Mouse (Mus musculus) kidney, embryonic 14.5 days (tissue): ENCODE results near the gene Rbm7. TPM values are rescaled to one million over a fixed set of nuclear protein-coding genes. Genes with fewer than 3 reads are reported as not detected.

Experiments used
- ATAC-seq: fragments of 200-750 bp; cut with Nextera tagmentation; 2 replicates; pipeline ENCODE4 v1.8.0; 2017; ENCODE audit warnings: moderate number of reproducible peaks, mild to moderate bottlenecking, moderate TSS enrichment, moderate library complexity; ENCODE audit not compliant: low FRiP score, low TSS enrichment
- H3K27ac ChIP-seq: fragments of 300-500 bp; sonication (generic); 2 replicates; pipeline ENCODE4 v1.5.1; 2014; ENCODE audit warnings: low read depth, mild to moderate bottlenecking, low read length, moderate library complexity, mixed read lengths
- H3K27me3 ChIP-seq: fragments of 300-500 bp; sonication (generic); 2 replicates; pipeline ENCODE4 v1.6.1; 2014; ENCODE audit warnings: mild to moderate bottlenecking, low read length; ENCODE audit not compliant: control insufficient read depth, insufficient read depth
- H3K36me3 ChIP-seq: fragments of 300-500 bp; sonication (generic); 2 replicates; pipeline ENCODE4 v1.6.1; 2014; ENCODE audit warnings: low read length, mixed read lengths; ENCODE audit not compliant: control insufficient read depth, insufficient read depth
- H3K4me1 ChIP-seq: fragments of 300-500 bp; sonication (generic); 2 replicates; pipeline ENCODE4 v1.6.1; 2014; ENCODE audit warnings: low read length, mixed read lengths; ENCODE audit not compliant: control insufficient read depth, insufficient read depth
- H3K4me2 ChIP-seq: fragments of 300-500 bp; sonication (generic); replicated peaks from 2 replicates; pipeline ENCODE4 v1.6.1; 2014; ENCODE audit warnings: low read depth, mild to moderate bottlenecking, low read length
- H3K4me3 ChIP-seq: fragments of 300-500 bp; sonication (generic); 2 replicates; pipeline ENCODE4 v1.5.1; 2014; ENCODE audit warnings: mild to moderate bottlenecking, low read length
- H3K9ac ChIP-seq: fragments of 300-500 bp; sonication (generic); 2 replicates; pipeline ENCODE4 v1.6.1; 2014; ENCODE audit warnings: low read depth, mild to moderate bottlenecking, low read length, moderate library complexity
- H3K9me3 ChIP-seq: fragments of 300-500 bp; sonication (generic); 2 replicates; pipeline ENCODE4 v1.6.1; 2016; ENCODE audit warnings: low read length; ENCODE audit not compliant: control insufficient read depth
- WGBS: fragments of 180-500 bp; shearing (Covaris S2); extraction: QIAGEN DNeasy Blood & Tissue Kit; methylation state at CpG from one replicate; pipeline ENCODE4 v1.1.7; 2014; 5-methylcytosine and 5-hydroxymethylcytosine counted together
- microRNA-seq: library from miRNA; unstranded; fragments of <30 nt; microRNA quantifications from one replicate; pipeline ENCODE4, GENCODE M21; 2016
- polyA plus RNA-seq: library from polyadenylated mRNA; unstranded; fragments of >200 nt; fragmentation: Nextera tagmentation; extraction: Ambion mirVana; gene quantifications from 2 replicates; pipeline ENCODE4 v1.2.1, GENCODE M21; 2014

Rbm7 gene
- polyA plus RNA-seq, 1 experiment from 2014 or later, result 129 TPM

- Histone ChIP-seq H3K9ac (no peak overlapping the region), H3K27me3 (no peaks in the 10 kb centered on the region), H3K36me3 (no peaks in the 10 kb centered on the region), H3K4me3 (no peak overlapping the region), H3K4me1 (no peaks in the 10 kb centered on the region), H3K4me2 (no peak overlapping the region), H3K27ac (no peak overlapping the region), H3K9me3 (no peaks in the 10 kb centered on the region)
- no peak for ATAC-seq
- WGBS, result 92% methylated on average over 17 of the region's 17 CpGs
Observed at GRCm38 (mm10) chr9:48450066-48450465, 45.0 kb downstream of the Rbm7 start.

GRCm38 (mm10) chr9:48447783-48448209 is 47.3 kb downstream of the Rbm7 start:
- ATAC-seq, result no peak
- no peaks in the 10 kb centered on the region for H3K9me3 ChIP-seq
- 42% methylated on average over 5 of the region's 5 CpGs for WGBS
- H3K27me3 ChIP-seq, result no peaks in the 10 kb centered on the region
- no peak overlapping the region for H3K4me2 ChIP-seq
- H3K36me3 ChIP-seq, result no peaks in the 10 kb centered on the region
- no peak overlapping the region for H3K27ac ChIP-seq
- no peak overlapping the region for H3K9ac ChIP-seq
- H3K4me3 ChIP-seq, result no peak overlapping the region
- no peaks in the 10 kb centered on the region for H3K4me1 ChIP-seq

GRCm38 (mm10) chr9:48444821-48445220 is 50.3 kb downstream of the Rbm7 start:
- Histone ChIP-seq H3K27me3 (no peaks in the 10 kb centered on the region), H3K9ac (no peak overlapping the region), H3K27ac (no peak overlapping the region), H3K4me3 (no peak overlapping the region), H3K36me3 (no peaks in the 10 kb centered on the region), H3K4me1 (no peaks in the 10 kb centered on the region), H3K4me2 (no peak overlapping the region), H3K9me3 (no peaks in the 10 kb centered on the region)
- no peak for ATAC-seq
- WGBS, result 61% methylated on average over 2 of the region's 2 CpGs

- 78% methylated on average over 1 of the region's 1 CpGs for WGBS
- H3K27ac ChIP-seq, result no peak overlapping the region
- ATAC-seq, result no peak
Observed at GRCm38 (mm10) chr9:48443873-48444272, 51.2 kb downstream of the Rbm7 start.

More at GRCm38 (mm10) chr9:48443873-48444272, 51.2 kb downstream of the Rbm7 start:
- Histone ChIP-seq H3K4me1 (no peaks in the 10 kb centered on the region), H3K9ac (no peak overlapping the region), H3K36me3 (no peaks in the 10 kb centered on the region), H3K4me3 (no peak overlapping the region), H3K9me3 (no peaks in the 10 kb centered on the region), H3K4me2 (no peak overlapping the region), H3K27me3 (no peaks in the 10 kb centered on the region)

Small RNA genes within 50 kb of the gene (microRNA-seq; reads per million reads assigned to microRNA genes)
- gene Gm23653, result not detected

Other genes starting within 250 kb of the Rbm7 start
- 1.1 and 2.2 TPM in 2 replicates for gene Nxpe2, start 141.8 kb downstream of the Rbm7 start, polyA plus RNA-seq
- 88.6 and 99.8 TPM in 2 replicates for gene Rexo2, start 14.7 kb downstream of the Rbm7 start, polyA plus RNA-seq
- 41.3 and 45.1 TPM in 2 replicates for gene Gm5617, start 143 bp upstream of the Rbm7 start, polyA plus RNA-seq
- gene Nnmt, start 109.9 kb upstream of the Rbm7 start, polyA plus RNA-seq, result 0.55 and 1.7 TPM in 2 replicates